Mouse (Mus musculus) G1E (cell line): Measurements from ENCODE around the gene Sgms1. TPM values are rescaled to one million over a fixed set of nuclear protein-coding genes. Genes with fewer than 3 reads are reported as not detected.

ENCODE experiments used
- ATAC-seq: 2 replicates; pipeline ENCODE4 v1.8.0; 2016; ENCODE audit warnings: mild to moderate bottlenecking; ENCODE audit not compliant: insufficient number of reproducible peaks, poor library complexity, low FRiP score, severe bottlenecking; ENCODE audit errors: extremely low read depth
- DNase-seq: peaks from one replicate; pipeline ENCODE4 v3.0.0; 2012; ENCODE audit warnings: low spot score
- H3K27me3 ChIP-seq: 2 replicates; pipeline ENCODE4 v1.6.1; 2012; ENCODE audit warnings: mild to moderate bottlenecking, low read length, inconsistent platforms; ENCODE audit not compliant: insufficient read depth
- H3K36me3 ChIP-seq: replicated peaks from 2 replicates; pipeline ENCODE3; 2012; ENCODE audit warnings: mild to moderate bottlenecking, inconsistent platforms
- H3K4me1 ChIP-seq: 2 replicates; pipeline ENCODE4 v1.6.1; 2012; ENCODE audit warnings: low read depth, low read length, inconsistent platforms, mixed read lengths; ENCODE audit not compliant: insufficient read depth
- H3K4me3 ChIP-seq: 2 replicates; pipeline ENCODE4 v1.5.1; 2012; ENCODE audit warnings: low read depth, mild to moderate bottlenecking, inconsistent platforms, low read length, moderate library complexity, mixed read lengths
- H3K9me3 ChIP-seq: replicated peaks from 2 replicates; pipeline ENCODE4 v1.6.1; 2012; ENCODE audit warnings: inconsistent platforms
- CTCF ChIP-seq: IDR thresholded peaks from 2 replicates; pipeline ENCODE4 v1.5.1; 2012; ENCODE audit warnings: low read depth, low read length, inconsistent platforms, mixed read lengths
- GATA1 ChIP-seq: IDR thresholded peaks from 2 replicates; pipeline ENCODE4 v1.6.1; 2012; ENCODE audit warnings: borderline replicate concordance, low read length, inconsistent platforms, mixed read lengths
- GATA2 ChIP-seq: IDR thresholded peaks from 2 replicates; pipeline ENCODE4 v1.6.1; 2012; ENCODE audit warnings: low read depth, low read length, inconsistent platforms, borderline replicate concordance
- POLR2AphosphoS5 ChIP-seq: IDR thresholded peaks from 2 replicates; pipeline ENCODE4 v1.6.1; 2012; ENCODE audit warnings: low read depth, low read length, inconsistent platforms; ENCODE audit not compliant: insufficient replicate concordance
- TAL1 ChIP-seq: conservative IDR thresholded peaks from 2 replicates; pipeline ENCODE4 v1.6.1; 2012; ENCODE audit warnings: low read depth, low read length, inconsistent platforms, mixed read lengths
- polyA plus RNA-seq: library from polyadenylated mRNA; stranded (reverse); fragments of >175 nt; gene quantifications from 2 replicates; pipeline ENCODE4 v1.2.3, GENCODE M21; 2012
- total RNA-seq, 2 experiments: library from RNA; stranded (forward) in 1 of 2; stranded (reverse) in 1 of 2; fragments of 200-1000 nt in 1 of 2; fragments of >200 nt in 1 of 2; fragmentation: Nextera tagmentation in 1 of 2; gene quantifications; 2 replicates each; pipeline ENCODE4 v1.2.3; 2014 to 2017

Sgms1 gene
- total and polyA plus RNA-seq, 3 experiments: 14.5 to 91.0 (median 61.2) TPM

GRCm38 (mm10) chr19:32178161-32178560 is 211.4 kb downstream of the Sgms1 start:
- ATAC-seq (no peak), DNase-seq (no peak)
- Histone ChIP-seq H3K9me3 (no peaks in the 10 kb centered on the region), H3K4me1 (peaks cover 90% of the 10 kb centered on the region), H3K4me3 (no peak overlapping the region), H3K27me3 (no peaks in the 10 kb centered on the region), H3K36me3 (peaks cover 55% of the 10 kb centered on the region)
- no peak for TF ChIP-seq POLR2AphosphoS5
- no peak for TF ChIP-seq GATA2
- TF ChIP-seq TAL1: no peak
- no peak for TF ChIP-seq GATA1
- TF ChIP-seq CTCF: no peak

DNA sequence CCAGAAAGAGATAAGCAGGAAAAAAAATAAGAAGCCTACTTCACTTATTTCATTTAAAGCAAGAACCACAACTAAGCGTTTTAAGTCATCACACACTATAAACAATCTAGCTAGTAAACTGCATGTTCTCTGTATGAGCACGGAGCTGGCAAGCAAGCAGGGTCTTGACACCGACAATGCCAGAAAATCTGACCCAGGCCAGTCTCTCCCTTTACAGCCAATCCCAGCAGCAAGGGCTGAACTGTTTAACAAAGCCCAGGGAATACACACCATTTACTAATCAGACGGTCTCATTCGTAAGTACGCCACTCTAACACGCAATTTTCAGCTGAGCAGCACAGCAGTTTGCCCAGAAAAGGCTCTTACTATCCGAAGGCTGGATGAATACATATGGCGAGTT is 213.1 kb downstream of the Sgms1 start:
- Histone ChIP-seq H3K27me3 (no peaks in the 10 kb centered on the region), H3K9me3 (no peaks in the 10 kb centered on the region), H3K4me1 (peaks cover 87% of the 10 kb centered on the region), H3K4me3 (no peak overlapping the region), H3K36me3 (peaks cover 53% of the 10 kb centered on the region)
- no peak for DNase-seq
- TF ChIP-seq GATA2 (no peak), CTCF (no peak)
- no peak for ATAC-seq

DNA sequence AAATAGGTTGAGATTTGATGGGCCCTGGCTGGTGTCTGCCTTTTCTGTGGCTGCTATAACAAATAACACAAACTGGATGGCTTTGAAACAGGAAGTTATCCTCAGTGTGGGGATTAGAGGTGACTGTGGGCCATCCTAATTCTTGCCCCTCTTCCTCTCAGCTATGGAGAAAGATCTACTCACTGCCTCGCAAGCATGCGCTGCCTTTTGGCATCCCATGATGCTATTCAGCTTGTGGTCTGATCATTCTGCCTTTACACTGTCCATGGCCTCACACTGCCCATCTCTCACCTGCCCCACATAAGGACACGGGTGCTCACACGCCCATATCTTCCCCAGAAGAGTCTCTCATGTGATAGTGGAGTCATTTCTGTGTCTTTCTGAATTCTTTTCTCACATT is 213.5 kb downstream of the Sgms1 start:
- H3K36me3 ChIP-seq: peaks cover 50% of the 10 kb centered on the region
- H3K9me3 ChIP-seq: no peaks in the 10 kb centered on the region
- H3K4me1 ChIP-seq: peaks cover 84% of the 10 kb centered on the region
- no peak for DNase-seq
- no peak for ATAC-seq
- TF ChIP-seq GATA1: no peak
- no peak for TF ChIP-seq GATA2
- no peak for TF ChIP-seq TAL1
- no peak for TF ChIP-seq CTCF
- no peak for TF ChIP-seq POLR2AphosphoS5
- H3K27me3 ChIP-seq: no peaks in the 10 kb centered on the region
- H3K4me3 ChIP-seq: no peak overlapping the region

- ATAC-seq (no peak), DNase-seq (no peak)
- H3K9me3 ChIP-seq: no peaks in the 10 kb centered on the region
- no peaks in the 10 kb centered on the region for H3K27me3 ChIP-seq
- H3K4me3 ChIP-seq: no peak overlapping the region
- peaks cover 50% of the 10 kb centered on the region for H3K36me3 ChIP-seq
- peaks cover 78% of the 10 kb centered on the region for H3K4me1 ChIP-seq
- TF ChIP-seq GATA2: no peak
- no peak for TF ChIP-seq GATA1
- TF ChIP-seq POLR2AphosphoS5: no peak
- TF ChIP-seq TAL1: no peak
- no peak for TF ChIP-seq CTCF
These were observed 214.5 kb downstream of the Sgms1 start for GRCm38 (mm10) chr19:32175013-32175412.

- Histone ChIP-seq H3K9me3 (no peaks in the 10 kb centered on the region), H3K36me3 (peaks cover 53% of the 10 kb centered on the region), H3K4me1 (peaks cover 78% of the 10 kb centered on the region), H3K4me3 (no peak overlapping the region), H3K27me3 (no peaks in the 10 kb centered on the region)
- no peak for DNase-seq
- no peak for ATAC-seq
- no peak for TF ChIP-seq GATA1
- TF ChIP-seq TAL1: no peak
- no peak for TF ChIP-seq CTCF
- TF ChIP-seq GATA2: no peak
- no peak for TF ChIP-seq POLR2AphosphoS5
These were observed 215.0 kb downstream of the Sgms1 start for GRCm38 (mm10) chr19:32174561-32174960.

DNA sequence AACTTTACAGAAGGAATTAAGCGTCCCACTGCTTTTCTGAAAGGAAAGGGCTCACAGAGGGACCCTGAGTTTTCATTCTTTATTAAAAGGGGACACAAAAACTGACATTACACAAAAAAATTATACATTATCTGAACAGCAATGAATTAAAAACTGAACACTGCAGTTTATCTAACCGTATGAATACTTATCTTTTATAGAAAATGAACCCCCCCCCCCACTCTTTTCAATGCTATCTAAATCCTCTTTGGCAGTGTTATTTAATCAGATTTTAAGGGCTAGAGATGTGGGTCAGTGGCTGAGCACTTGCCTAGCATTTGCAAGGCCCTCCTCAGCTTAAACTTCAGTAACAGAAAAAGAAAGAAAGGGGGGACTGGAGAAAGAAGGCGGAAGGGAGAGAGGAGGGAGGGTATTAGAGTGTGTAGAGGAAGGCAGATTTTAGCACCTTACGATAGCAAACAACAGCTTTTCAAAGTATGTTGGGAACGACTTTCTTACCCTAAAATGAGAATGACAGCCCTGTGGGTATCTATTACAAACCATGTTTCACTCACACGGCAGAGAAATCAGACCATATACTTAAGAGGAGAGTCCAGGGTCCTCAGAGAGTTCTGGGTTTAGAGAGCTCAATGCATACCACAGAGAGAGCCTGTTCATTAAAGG is 215.9 kb downstream of the Sgms1 start:
- DNase-seq (no peak), ATAC-seq (no peak)
- Histone ChIP-seq H3K4me1 (peaks cover 74% of the 10 kb centered on the region), H3K27me3 (no peaks in the 10 kb centered on the region), H3K9me3 (no peaks in the 10 kb centered on the region), H3K4me3 (no peak overlapping the region), H3K36me3 (peaks cover 50% of the 10 kb centered on the region)
- TF ChIP-seq CTCF (no peak), GATA2 (no peak), TAL1 (no peak), POLR2AphosphoS5 (no peak), GATA1 (no peak)
